In the genomic region with DNA sequence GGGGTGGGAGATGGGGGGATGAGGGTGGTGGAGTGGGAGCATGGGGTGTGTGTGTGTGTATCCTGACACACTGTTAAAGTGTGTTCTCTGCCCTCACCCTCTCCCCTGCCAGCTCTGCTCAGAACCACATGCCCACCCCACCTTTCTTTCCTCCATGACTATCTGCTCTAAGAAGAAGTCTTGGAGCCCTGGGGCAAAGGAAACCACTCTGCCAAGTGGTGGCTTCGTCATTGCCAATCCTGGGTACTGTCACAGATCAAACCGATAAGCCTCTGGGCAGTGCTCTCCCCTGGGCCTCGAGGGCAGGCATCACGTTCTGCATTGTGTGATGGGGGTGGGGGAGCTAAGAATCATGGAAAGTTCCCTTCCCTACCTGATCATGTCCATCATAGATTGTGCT, we compare ENCODE assay signal across 23 mouse cellular contexts. TPM values are rescaled to one million over a fixed set of nuclear protein-coding genes. Genes with fewer than 3 reads are reported as not detected.
DNase-seq lines count a peak whose midpoint lies in the region; ATAC-seq and TF ChIP-seq lines count a peak whose summit lies in the region.
"Had no signal": no experiment of that assay in that cellular context is flagged by ENCODE, and none has a peak within 500 bp of the region (broad histone marks: within the 10 kb centered on the region; RNA-seq: fewer than 3 reads in every experiment).

No protein-coding gene starts in this region.

- peak overlapping the region; percentile 7; the same call in 1 of the 2 replicates for H3K27ac ChIP-seq in heart, embryonic 11.5 days (ENCODE audit: low read depth, low read length)
- no peak overlapping the region for H3K27ac ChIP-seq in liver, postnatal 0 days (ENCODE audit: low read depth)
- H3K27ac ChIP-seq: heart, embryonic 13.5 days; hindbrain, postnatal 0 days; liver, embryonic 14.5 days; midbrain, embryonic 13.5 days; neural tube, embryonic 13.5 days had no signal

- no peak overlapping the region for H3K4me2 ChIP-seq in heart, embryonic 11.5 days
- no peak overlapping the region for H3K4me2 ChIP-seq in liver, postnatal 0 days (ENCODE audit: low read depth, low read length)
- H3K4me2 ChIP-seq: heart, embryonic 13.5 days; midbrain, embryonic 13.5 days; neural tube, embryonic 13.5 days had no signal

- DNase-seq in heart, adult 8-10 months (ENCODE audit: low spot score): no peak
- peak; percentile 76 for DNase-seq in 416B (ENCODE audit: low read depth)
- DNase-seq in liver, postnatal 0 days: no peak
- DNase-seq in cerebellum, adult 11-12 months: no peak
- DNase-seq: adrenal gland, postnatal 14 days; cerebellum, postnatal 25 days; kidney, adult 9 months; thymus, adult 18-20 months; thymus, postnatal 4 days had no signal

- no peak overlapping the region for H3K4me3 ChIP-seq in heart, embryonic 11.5 days (ENCODE audit: low read depth, low read length)
- H3K4me3 ChIP-seq in liver, postnatal 0 days (ENCODE audit: low read depth, low read length): no peak overlapping the region
- H3K4me3 ChIP-seq: heart, embryonic 13.5 days; hindbrain, embryonic 10.5 days; midbrain, embryonic 13.5 days; neural tube, embryonic 13.5 days had no signal

- H3K9ac ChIP-seq in heart, embryonic 11.5 days (ENCODE audit: low read depth, low read length): no peak overlapping the region
- H3K9ac ChIP-seq in liver, postnatal 0 days (replicated peaks): no peak overlapping the region
- H3K9ac ChIP-seq: heart, embryonic 13.5 days; liver, embryonic 14.5 days; midbrain, embryonic 13.5 days; neural tube, embryonic 13.5 days had no signal

- ATAC-seq in heart, embryonic 11.5 days (replicated peaks; ENCODE audit: insufficient number of reproducible peaks, low FRiP score, low TSS enrichment): no peak
- ATAC-seq in common myeloid progenitor, adult 5-6 weeks (replicated peaks; ENCODE audit: low read depth, poor library complexity, severe bottlenecking): peak; percentile 75
- peak; percentile 61 for ATAC-seq in megakaryocyte progenitor cell, adult 5-6 weeks (replicated peaks; ENCODE audit: poor library complexity)
- ATAC-seq in liver, postnatal 0 days: no peak
- ATAC-seq: forebrain, embryonic 14.5 days; hindbrain, postnatal 0 days; midbrain, embryonic 13.5 days had no signal

- TF ChIP-seq EP300 in liver, postnatal 0 days (IDR thresholded peaks at IDR 0.05; ENCODE audit: low read depth): no peak

- TF ChIP-seq CTCF in liver, postnatal 0 days (IDR thresholded peaks at IDR 0.05; ENCODE audit: low read depth): no peak

- H3K4me1 ChIP-seq in heart, embryonic 11.5 days (ENCODE audit: control insufficient read depth, insufficient read depth, low read length): peaks cover 41% of the 10 kb centered on the region
- peaks cover 5% of the 10 kb centered on the region for H3K4me1 ChIP-seq in liver, postnatal 0 days (ENCODE audit: insufficient read depth)

- WGBS in heart, embryonic 11.5 days (ENCODE audit: insufficient replicate concordance): 27% methylated on average over 4 of the region's 4 CpGs
- 46% methylated on average over 4 of the region's 4 CpGs for WGBS in liver, postnatal 0 days (ENCODE audit: insufficient replicate concordance)

- H3K9me3 ChIP-seq in heart, embryonic 11.5 days (replicated peaks; ENCODE audit: control insufficient read depth, low read length): no peaks in the 10 kb centered on the region
- H3K9me3 ChIP-seq in liver, postnatal 0 days (ENCODE audit: low read length): no peaks in the 10 kb centered on the region
- H3K9me3 ChIP-seq: heart, embryonic 13.5 days; hindbrain, embryonic 10.5 days; midbrain, embryonic 13.5 days; neural tube, embryonic 13.5 days had no signal

- no peaks in the 10 kb centered on the region for H3K36me3 ChIP-seq in heart, embryonic 11.5 days (ENCODE audit: control insufficient read depth, insufficient read depth, low read length)
- H3K36me3 ChIP-seq in liver, postnatal 0 days (replicated peaks; ENCODE audit: insufficient read depth, low read length): no peaks in the 10 kb centered on the region
- H3K36me3 ChIP-seq: heart, embryonic 13.5 days; hindbrain, embryonic 10.5 days; midbrain, embryonic 13.5 days; neural tube, embryonic 13.5 days had no signal

- H3K27me3 ChIP-seq in heart, embryonic 11.5 days (ENCODE audit: control insufficient read depth, insufficient read depth, low read length): no peaks in the 10 kb centered on the region
- no peaks in the 10 kb centered on the region for H3K27me3 ChIP-seq in liver, postnatal 0 days (ENCODE audit: insufficient read depth, low read length)
- H3K27me3 ChIP-seq: heart, embryonic 13.5 days had no signal

RNA-seq across cellular contexts. Expression of gene Gpa33, which starts 2.3 kb away (rescaled TPM):
- 0.15 TPM in 1 of 2 replicates, not detected in the other for polyA plus RNA-seq in heart, embryonic 11.5 days (2014; fragmentation: Nextera tagmentation; extraction: Ambion mirVana)
- total RNA-seq in heart, adult 8-10 months (2022): not detected
- total RNA-seq in common myeloid progenitor, adult 5-6 weeks (2017): not detected in 2 replicates
- total RNA-seq in megakaryocyte progenitor cell, adult 5-6 weeks (2015): not detected in 2 replicates
- total RNA-seq in megakaryocyte progenitor cell, adult 5-6 weeks (2017): not detected in 2 replicates
- polyA plus RNA-seq in liver, postnatal 0 days (2015; fragmentation: Nextera tagmentation; extraction: Ambion mirVana): not detected in 2 replicates
- total RNA-seq: adrenal gland, postnatal 14 days; gastrocnemius, postnatal 4 days; hindbrain, postnatal 0 days; layer of hippocampus, postnatal 14 days; left cerebral cortex, postnatal 14 days had no signal
- polyA plus RNA-seq: forebrain, embryonic 14.5 days; heart, embryonic 13.5 days; midbrain, embryonic 13.5 days; neural tube, embryonic 13.5 days; spleen, adult 2 months had no signal

RNA-seq across cellular contexts. Expression of gene Dusp27, which starts 4.6 kb away (rescaled TPM):
- 32.2 and 45.4 TPM in 2 replicates for polyA plus RNA-seq in heart, embryonic 11.5 days (2014; fragmentation: Nextera tagmentation; extraction: Ambion mirVana)
- total RNA-seq in heart, adult 8-10 months (2022): 10 to 100 TPM; 36.3 to 55.0 (median 43.5) TPM
- not detected in 2 replicates for total RNA-seq in common myeloid progenitor, adult 5-6 weeks (2017)
- total RNA-seq in megakaryocyte progenitor cell, adult 5-6 weeks (2015): not detected in 2 replicates
- total RNA-seq in megakaryocyte progenitor cell, adult 5-6 weeks (2017): not detected in 2 replicates
- 0.04 and 0.20 TPM in 2 replicates for polyA plus RNA-seq in liver, postnatal 0 days (2015; fragmentation: Nextera tagmentation; extraction: Ambion mirVana)

Comparison
In these comparisons a context has a peak if more than half of its experiments do, and no peak if none do; other contexts are left out.
1. ATAC-seq: peak in common myeloid progenitor, adult 5-6 weeks (single experiment) and megakaryocyte progenitor cell, adult 5-6 weeks (single experiment); none in heart, embryonic 11.5 days (single experiment) and liver, postnatal 0 days (single experiment).
2. RNA of gene Dusp27, which starts 4.6 kb away (total RNA-seq): 36.3 to 55.0 TPM in heart, adult 8-10 months; not detected in common myeloid progenitor, adult 5-6 weeks and not detected in megakaryocyte progenitor cell, adult 5-6 weeks; every median in the first group is over 10 times any median in the second.